Mouse (Mus musculus): ENCODE data around the gene Epb41l3. TPM values are rescaled to one million over a fixed set of nuclear protein-coding genes. Genes with fewer than 3 reads are reported as not detected.

Epb41l3 gene
- polyA plus RNA-seq, 2 experiments from 2014 or later: 0.13 to 0.25 TPM

- no peak for ATAC-seq
These were observed 117.5 kb downstream of the Epb41l3 start for GRCm38 (mm10) chr17:69192863-69193493.

GRCm38 (mm10) chr17:69194599-69194998 is 119.1 kb downstream of the Epb41l3 start:
- no peak for ATAC-seq

- no peak for ATAC-seq
These were observed 120.3 kb downstream of the Epb41l3 start for GRCm38 (mm10) chr17:69195758-69196157.

GRCm38 (mm10) chr17:69196656-69197055 is 121.2 kb downstream of the Epb41l3 start:
- ATAC-seq: no peak

GRCm38 (mm10) chr17:69198805-69199204 is 123.3 kb downstream of the Epb41l3 start:
- no peak for ATAC-seq

GRCm38 (mm10) chr17:69199827-69200226 is 124.3 kb downstream of the Epb41l3 start:
- no peak for ATAC-seq

GRCm38 (mm10) chr17:69200936-69201335 is 125.5 kb downstream of the Epb41l3 start:
- ATAC-seq: no peak

- no peak for ATAC-seq
These were observed 130.0 kb downstream of the Epb41l3 start for GRCm38 (mm10) chr17:69205282-69205999.

GRCm38 (mm10) chr17:69207562-69208312 is 132.3 kb downstream of the Epb41l3 start:
- no peak for ATAC-seq

GRCm38 (mm10) chr17:69211065-69211464 is 135.6 kb downstream of the Epb41l3 start:
- ATAC-seq: no peak

GRCm38 (mm10) chr17:69216120-69216519 is 140.6 kb downstream of the Epb41l3 start:
- no peak for ATAC-seq

GRCm38 (mm10) chr17:69220849-69221248 is 145.4 kb downstream of the Epb41l3 start:
- no peak for ATAC-seq

GRCm38 (mm10) chr17:69221377-69221776 is 145.9 kb downstream of the Epb41l3 start:
- no peak for ATAC-seq

- ATAC-seq: no peak
These were observed 146.6 kb downstream of the Epb41l3 start for GRCm38 (mm10) chr17:69221966-69222692.

GRCm38 (mm10) chr17:69225996-69226395 is 150.5 kb downstream of the Epb41l3 start:
- ATAC-seq: no peak

GRCm38 (mm10) chr17:69227426-69228014 is 152.0 kb downstream of the Epb41l3 start:
- no peak for ATAC-seq

- no peak for ATAC-seq
These were observed 154.0 kb downstream of the Epb41l3 start for GRCm38 (mm10) chr17:69229451-69229850.

- no peak for ATAC-seq
These were observed 154.7 kb downstream of the Epb41l3 start for GRCm38 (mm10) chr17:69230131-69230621.

- no peak for ATAC-seq
These were observed 155.9 kb downstream of the Epb41l3 start for GRCm38 (mm10) chr17:69231360-69231759.

GRCm38 (mm10) chr17:69237172-69237571 is 161.7 kb downstream of the Epb41l3 start:
- ATAC-seq: no peak

GRCm38 (mm10) chr17:69238810-69239373 is 163.4 kb downstream of the Epb41l3 start:
- ATAC-seq: no peak

GRCm38 (mm10) chr17:69239423-69239822 is 163.9 kb downstream of the Epb41l3 start:
- ATAC-seq: no peak
